Mouse (Mus musculus) megakaryocyte, embryonic 14.5 days (primary cell): ENCODE measurements around the gene 3100002H09Rik.

Source experiments
- FLI1 ChIP-seq: IDR thresholded peaks from 2 replicates; pipeline ENCODE4 v1.6.1; 2012; ENCODE audit warnings: low read length, inconsistent platforms, mixed read lengths
- GATA1 ChIP-seq: IDR thresholded peaks from 3 replicates; pipeline ENCODE4 v1.6.1; 2012; ENCODE audit warnings: mixed read lengths, low read length, inconsistent platforms, borderline replicate concordance

- TF ChIP-seq GATA1 (no peak), FLI1 (no peak)
Measured at GRCm38 (mm10) chr4:124633281-124633680, 22.7 kb upstream of the 3100002H09Rik start.
